Mouse (Mus musculus) brown adipose tissue, adult 24 weeks (tissue): ENCODE data around the gene Il1a. TPM values are rescaled to one million over a fixed set of nuclear protein-coding genes. Genes with fewer than 3 reads are reported as not detected.

Source experiments
- H3K27ac ChIP-seq: fragments of 200-500 bp; replicated peaks from 2 replicates; pipeline ENCODE4 v1.5.1; 2012; ENCODE audit warnings: low read depth, mild to moderate bottlenecking, low read length
- H3K4me1 ChIP-seq: fragments of 200-500 bp; 2 replicates; pipeline ENCODE4 v1.6.1; 2012; ENCODE audit warnings: low read length, mixed read lengths; ENCODE audit not compliant: control insufficient read depth, insufficient read depth, insufficient read length
- H3K4me3 ChIP-seq: fragments of 200-500 bp; 2 replicates; pipeline ENCODE4 v1.5.1; 2012; ENCODE audit warnings: low read depth, mild to moderate bottlenecking, low read length, moderate library complexity; ENCODE audit not compliant: insufficient read depth
- polyA plus RNA-seq: library from polyadenylated mRNA; stranded (reverse); fragments of >200 nt; gene quantifications from 2 replicates; pipeline ENCODE4 v1.2.4, GENCODE M21; 2012; ENCODE audit not compliant: missing spikeins, insufficient read depth, insufficient read length

The Il1a gene
- polyA plus RNA-seq, 1 experiment, result not detected

DNA sequence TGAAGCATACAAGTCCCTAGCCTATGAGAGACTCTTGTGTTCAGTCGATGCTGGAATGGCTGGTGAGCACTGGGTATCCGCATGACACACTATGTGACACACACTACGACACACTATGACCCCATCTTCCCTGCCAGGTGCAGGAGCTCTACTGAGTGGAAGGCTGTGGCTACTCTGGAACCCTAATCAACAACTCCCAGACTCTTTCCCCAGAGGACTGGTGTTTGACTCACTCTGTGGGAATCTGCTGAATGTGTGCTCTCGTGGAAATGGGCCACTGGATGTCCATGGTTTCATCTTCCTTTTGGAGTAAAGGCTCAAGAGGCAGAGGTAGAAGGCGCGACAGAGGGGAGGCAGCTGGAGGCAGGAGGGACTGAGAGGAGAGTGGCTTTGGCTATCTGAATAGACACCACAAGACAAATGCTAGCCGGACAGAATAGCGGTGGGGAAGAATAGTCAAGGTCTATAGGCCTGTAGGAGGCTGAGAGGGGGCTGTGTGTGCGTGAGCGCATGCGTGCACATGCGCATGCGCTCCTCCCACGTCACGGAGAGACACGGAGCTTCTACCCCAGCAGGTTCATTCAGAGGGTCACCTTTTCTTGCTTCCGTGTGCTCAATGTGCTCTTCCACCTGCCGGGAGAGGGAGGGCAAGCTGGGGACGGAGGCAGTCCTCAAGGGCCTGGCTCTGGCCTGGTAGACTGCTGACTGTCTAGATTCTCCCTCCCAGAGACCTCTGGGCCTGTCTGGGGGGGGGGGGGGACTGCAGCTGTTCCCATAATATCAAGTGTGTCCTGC, 56.7 kb downstream of the Il1a start:
- Histone ChIP-seq H3K27ac (no peak overlapping the region), H3K4me3 (no peak overlapping the region), H3K4me1 (no peaks in the 10 kb centered on the region)

Other genes with a start within 250 kb of the Il1a start
- 11.6 and 14.0 TPM in 2 replicates for gene Ttl, start 244.0 kb downstream of the Il1a start, polyA plus RNA-seq
- 2.7 and 3.5 TPM in 2 replicates for gene Polr1b, start 209.0 kb downstream of the Il1a start, polyA plus RNA-seq
- gene Chchd5, start 180.3 kb downstream of the Il1a start, polyA plus RNA-seq, result 19.6 and 20.1 TPM in 2 replicates
- 5.6 and 7.3 TPM in 2 replicates for gene Slc20a1, start 111.2 kb downstream of the Il1a start, polyA plus RNA-seq
- 0.38 TPM in 1 of 2 replicates, not detected in the other for gene Ckap2l, start 12.8 kb downstream of the Il1a start, polyA plus RNA-seq
- 1.7 and 9.4 TPM in 2 replicates for gene Il1b, start 61.2 kb upstream of the Il1a start, polyA plus RNA-seq
- not detected in 2 replicates for gene F830045P16Rik, start 226.6 kb upstream of the Il1a start, polyA plus RNA-seq